Mouse (Mus musculus) monocyte, adult 5-6 weeks (primary cell): ENCODE data around the gene Tsc2. TPM values are rescaled to one million over a fixed set of nuclear protein-coding genes. Genes with fewer than 3 reads are reported as not detected.
"Not testable (repeated sequence)": the region's sequence is repeated elsewhere in the genome, so short reads cannot be mapped to it uniquely, and the experiment has no call there.

Experiments
- ATAC-seq: fragments of 153-309, 156-312 bp; replicated peaks from 2 replicates; pipeline ENCODE4 v1.8.0; 2017; ENCODE audit warnings: mild to moderate bottlenecking; ENCODE audit not compliant: low TSS enrichment, insufficient number of reproducible peaks, severe bottlenecking, poor library complexity, low FRiP score
- total RNA-seq: library from RNA; stranded (forward); fragments of 200-1000, 200-491, 200-594 nt; gene quantifications from 3 replicates; pipeline ENCODE4 v1.2.3, GENCODE M21; 2017

Tsc2 gene
- total RNA-seq: 20.2 to 53.0 TPM (median 29.4 TPM) in 3 replicates

- peak; percentile 64 for ATAC-seq
Observed at GRCm38 (mm10) chr17:24632167-24632812, at the start of gene Tsc2, which contains the start of gene Nthl1. Tsc2 (minus strand) TSS chr17:24632630. Nthl1 (plus strand) TSS chr17:24632680.

GRCm38 (mm10) chr17:24677500-24678080 lies 45.2 kb upstream of the Tsc2 start:
- no peak for ATAC-seq

- ATAC-seq: no peak
Observed at GRCm38 (mm10) chr17:24676877-24677276, 44.4 kb upstream of the Tsc2 start.

- peak; percentile 69; the same call in 1 of the 2 replicates for ATAC-seq
Observed at GRCm38 (mm10) chr17:24676187-24676586, 43.8 kb upstream of the Tsc2 start.

- no peak for ATAC-seq
Observed at GRCm38 (mm10) chr17:24674277-24674676, 41.8 kb upstream of the Tsc2 start.

- no peak for ATAC-seq
Observed at GRCm38 (mm10) chr17:24672141-24672540, 39.7 kb upstream of the Tsc2 start.

GRCm38 (mm10) chr17:24671346-24671745 lies 38.9 kb upstream of the Tsc2 start:
- no peak for ATAC-seq

GRCm38 (mm10) chr17:24670246-24670844 lies 37.9 kb upstream of the Tsc2 start:
- ATAC-seq: no peak

- ATAC-seq: peak; percentile 86
Observed at GRCm38 (mm10) chr17:24669545-24670245, 37.3 kb upstream of the Tsc2 start, which contains the start of gene Zfp598. Zfp598 (plus strand) TSS chr17:24669687.

GRCm38 (mm10) chr17:24669214-24669544 lies 36.7 kb upstream of the Tsc2 start:
- not testable (repeated sequence) for ATAC-seq

GRCm38 (mm10) chr17:24667416-24667815 lies 35.0 kb upstream of the Tsc2 start:
- peak; percentile 42 for ATAC-seq

GRCm38 (mm10) chr17:24667011-24667410 lies 34.6 kb upstream of the Tsc2 start:
- not testable (repeated sequence) for ATAC-seq

GRCm38 (mm10) chr17:24658017-24658758 lies 25.8 kb upstream of the Tsc2 start, which contains the start of gene Npw:
Npw (minus strand) TSS chr17:24658457.
- peak; percentile 41; the same call in 1 of the 2 replicates for ATAC-seq

- no peak for ATAC-seq
Observed at GRCm38 (mm10) chr17:24654969-24655368, 22.5 kb upstream of the Tsc2 start.

GRCm38 (mm10) chr17:24653967-24654710 lies 21.7 kb upstream of the Tsc2 start:
- peak; percentile 89 for ATAC-seq

GRCm38 (mm10) chr17:24651835-24652234 lies 19.4 kb upstream of the Tsc2 start:
- ATAC-seq: no peak

- ATAC-seq: no peak
Observed at GRCm38 (mm10) chr17:24650766-24651165, 18.3 kb upstream of the Tsc2 start.

GRCm38 (mm10) chr17:24650070-24650616 lies 17.7 kb upstream of the Tsc2 start, which contains the start of gene Slc9a3r2:
Slc9a3r2 (minus strand) TSS chr17:24650327.
- ATAC-seq: no peak
